Mouse (Mus musculus) urinary bladder, adult 18-20 months (tissue): Measurements from ENCODE around the gene Aspa.
"Not testable (repeated sequence)": the region's sequence is repeated elsewhere in the genome, so short reads cannot be mapped to it uniquely, and the experiment has no call there.

Source experiments
- DNase-seq, 2 experiments: peaks; one replicate each; pipeline ENCODE4 v3.0.0; 2022; ENCODE audit warnings: low spot score in 2 of 2, mixed read lengths in 2 of 2

Aspa gene

DNA sequence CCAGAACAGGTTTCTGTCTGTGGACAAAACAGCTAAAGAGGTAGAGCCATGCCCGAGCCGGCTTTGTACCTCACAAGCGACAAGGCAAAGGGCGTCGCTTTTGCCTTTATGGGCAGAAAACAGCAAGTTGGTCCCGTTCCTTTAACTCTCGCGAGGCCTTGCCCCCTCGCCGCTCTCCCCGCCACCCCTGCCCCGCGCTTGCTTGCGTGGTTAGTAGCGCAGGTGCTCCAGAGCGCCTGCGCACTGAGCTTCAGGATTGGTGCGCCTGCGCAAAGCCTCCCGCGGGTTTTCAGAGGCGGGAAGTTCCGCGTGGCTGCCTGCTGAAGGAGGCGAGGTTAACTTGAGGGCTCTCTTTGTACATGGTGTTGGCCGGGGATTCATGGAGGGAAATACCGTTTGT lies at the start of gene Aspa, which contains the start of the genes Gm49340 and Spata22:
TSS of gene Aspa (minus strand) at position 155 of the 400 bp plus-strand sequence.
TSS of gene Gm49340 (plus strand) at position 300 of the 400 bp plus-strand sequence.
TSS of gene Spata22 (plus strand) at position 300 of the 400 bp plus-strand sequence.
- DNase-seq: no peak

GRCm38 (mm10) chr11:73370946-73371345 lies 41.5 kb upstream of the Aspa start, which contains the start of gene Olfr376:
TSS of gene Olfr376 (plus strand) at chr11:73371246.
- DNase-seq: no peak

GRCm38 (mm10) chr11:73350483-73350882 lies 21.1 kb upstream of the Aspa start, which contains the start of gene Olfr20:
TSS of gene Olfr20 (plus strand) at chr11:73350783.
- DNase-seq: no peak

GRCm38 (mm10) chr11:73336919-73337318 lies 7.5 kb upstream of the Aspa start:
- no peak for DNase-seq

DNA sequence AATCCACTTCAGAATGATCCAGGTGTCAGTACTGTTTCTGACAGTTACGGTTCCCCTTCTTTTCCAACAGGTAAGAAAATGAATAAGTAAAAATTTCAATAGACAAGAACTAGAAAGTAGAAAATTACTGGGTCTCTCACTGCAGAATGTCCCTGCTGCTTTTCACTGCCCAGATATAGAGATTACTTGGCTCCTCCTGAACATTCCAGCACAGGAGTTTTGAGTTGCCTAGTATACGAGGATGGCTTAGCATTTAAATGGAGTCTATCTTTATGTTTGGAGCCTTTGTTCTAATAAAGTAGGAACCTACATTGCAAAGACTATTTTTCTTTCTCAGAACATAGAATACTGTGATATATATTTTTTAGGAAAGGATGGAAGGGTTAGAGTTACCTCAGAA lies 4.0 kb upstream of the Aspa start:
- no peak for DNase-seq

GRCm38 (mm10) chr11:73327361-73327760 lies 2.0 kb downstream of the Aspa start:
- no peak for DNase-seq

- peak; percentile 14 to 16 for DNase-seq
Measured at GRCm38 (mm10) chr11:73326485-73326886, 2.9 kb downstream of the Aspa start.

- no peak for DNase-seq
Measured at GRCm38 (mm10) chr11:73323906-73324830, 5.2 kb downstream of the Aspa start.

- not testable (repeated sequence) for DNase-seq
Measured at GRCm38 (mm10) chr11:73321064-73321463, 8.3 kb downstream of the Aspa start.

DNA sequence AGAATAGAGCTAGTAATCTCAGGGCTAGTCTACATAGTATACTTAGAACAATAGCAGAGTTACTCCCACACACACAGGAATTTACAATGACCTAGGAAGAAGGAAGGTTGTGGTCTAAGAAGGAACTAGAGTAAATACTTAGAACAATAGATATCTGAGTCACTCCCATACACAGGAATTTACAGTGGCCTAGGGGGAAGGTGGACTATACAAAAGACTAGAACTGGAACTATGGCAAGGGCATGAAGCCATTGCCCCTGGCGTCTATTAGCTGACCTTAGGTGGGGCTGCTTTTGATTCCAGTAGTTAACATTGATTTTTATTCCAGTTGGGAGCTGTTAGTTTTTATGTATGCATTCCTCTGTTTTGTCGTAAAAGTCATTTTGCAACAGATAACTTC lies 10.8 kb downstream of the Aspa start:
- DNase-seq: not testable (repeated sequence)

- no peak for DNase-seq
Measured at GRCm38 (mm10) chr11:73315961-73316360, 13.4 kb downstream of the Aspa start.

GRCm38 (mm10) chr11:73303123-73303522 lies 26.3 kb downstream of the Aspa start:
- DNase-seq: no peak

- DNase-seq: no peak
Measured at GRCm38 (mm10) chr11:73289621-73290020, 39.8 kb downstream of the Aspa start.

DNA sequence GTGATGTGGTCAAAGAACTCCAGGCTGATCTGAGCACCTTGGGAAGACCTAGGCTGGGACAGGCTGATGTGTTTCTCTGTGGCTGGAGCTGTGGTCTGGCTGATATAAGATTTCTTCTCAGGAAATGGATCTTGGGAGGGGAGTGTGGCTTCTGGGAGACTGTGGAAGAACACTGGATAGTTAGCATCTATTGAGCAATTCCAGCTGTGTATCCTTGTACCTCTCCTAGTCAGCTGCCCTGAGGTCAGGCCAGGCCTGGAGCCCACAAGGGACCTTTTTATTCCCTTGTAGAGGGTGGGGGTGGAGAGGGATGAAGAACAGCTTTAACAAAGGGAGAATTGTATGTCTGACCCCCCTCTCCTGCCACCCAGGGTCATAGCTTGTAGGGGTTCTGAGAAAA lies 45.0 kb downstream of the Aspa start:
- no peak for DNase-seq

- no peak for DNase-seq
Measured at GRCm38 (mm10) chr11:73283926-73284325, 45.5 kb downstream of the Aspa start.

DNA sequence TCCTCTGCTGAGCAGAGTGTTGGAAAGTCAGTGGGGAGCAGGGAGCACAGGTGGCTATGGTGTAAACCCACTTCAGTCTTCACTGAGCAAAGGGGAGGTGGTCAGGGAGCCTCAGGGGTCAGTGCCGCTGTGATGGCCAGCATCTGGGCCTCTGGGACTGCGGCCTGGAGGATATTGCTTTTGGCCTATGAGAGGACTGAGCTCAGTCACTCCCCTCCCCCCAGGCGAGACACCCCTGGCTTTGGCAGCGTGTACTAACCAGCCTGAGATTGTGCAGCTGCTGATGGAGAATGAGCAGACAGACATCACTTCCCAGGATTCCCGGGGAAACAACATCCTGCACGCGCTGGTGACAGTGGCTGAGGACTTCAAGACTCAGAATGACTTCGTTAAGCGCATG lies 46.0 kb downstream of the Aspa start:
- DNase-seq: no peak

- DNase-seq: peak; percentile 43 to 62
Measured at GRCm38 (mm10) chr11:73281528-73282027, 47.8 kb downstream of the Aspa start.

DNA sequence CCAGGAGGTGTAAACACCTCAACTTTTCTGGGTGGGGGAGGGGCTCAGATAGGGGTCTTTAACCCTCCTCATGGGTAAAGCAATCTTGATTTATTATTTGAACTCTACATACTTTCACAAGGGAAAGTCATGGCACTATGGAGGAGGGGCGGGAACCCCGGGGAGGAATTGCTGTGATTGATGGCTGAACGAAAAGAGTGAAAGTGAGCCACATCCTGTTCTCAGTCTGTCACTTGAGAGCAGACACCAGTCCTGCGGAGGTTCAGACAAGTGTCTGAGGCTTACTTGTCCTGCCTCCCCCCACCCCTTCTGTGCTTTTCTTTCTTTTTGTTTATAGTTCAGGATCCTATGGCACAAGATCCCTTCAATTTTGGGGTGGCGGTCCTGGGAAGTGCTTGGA lies 48.7 kb downstream of the Aspa start:
- DNase-seq: no peak

GRCm38 (mm10) chr11:73274821-73275220 lies 54.6 kb downstream of the Aspa start:
- DNase-seq: no peak

DNA sequence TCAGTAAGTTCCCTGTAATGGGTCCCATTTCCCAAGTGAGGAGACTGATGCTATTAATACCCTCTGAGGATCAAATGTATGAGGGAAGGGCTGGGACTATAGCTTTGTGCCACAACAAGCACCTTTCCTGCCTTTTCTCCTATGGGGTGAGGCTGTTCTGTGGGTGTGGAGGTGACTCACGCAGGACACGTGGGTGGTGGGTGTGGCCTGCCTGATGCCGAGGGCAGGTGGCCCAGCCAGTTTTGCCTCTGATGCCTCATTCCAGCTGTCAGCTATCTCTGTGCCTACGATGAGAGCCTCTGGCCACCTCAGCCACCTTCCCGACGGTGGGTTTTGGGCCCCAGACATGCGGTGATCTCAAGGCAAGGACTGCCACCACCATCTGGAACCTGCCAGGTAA lies 62.1 kb downstream of the Aspa start, which contains the start of gene Trpv3:
TSS of gene Trpv3 (plus strand) at position 122 of the 400 bp plus-strand sequence.
- peak; percentile 52 to 59 for DNase-seq

DNA sequence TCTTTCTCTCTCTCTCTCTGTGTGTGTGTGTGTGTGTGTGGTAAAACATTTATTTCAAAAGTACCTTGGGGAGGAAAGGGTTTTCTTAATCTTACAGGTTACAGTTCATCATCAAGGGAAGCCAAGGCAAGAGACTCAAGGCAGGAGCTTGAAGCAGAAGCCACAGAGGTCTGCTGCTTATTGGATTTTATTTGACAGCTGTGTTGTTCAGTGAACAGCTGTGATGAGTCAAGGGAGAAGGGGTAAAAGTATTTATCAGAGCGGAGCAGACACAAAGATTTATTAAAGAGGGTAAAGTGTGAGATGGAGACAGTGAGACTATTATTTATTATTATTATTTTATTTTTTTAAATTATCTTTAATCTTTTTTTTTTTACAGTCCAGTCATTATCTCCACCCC lies 68.0 kb downstream of the Aspa start:
- no peak for DNase-seq

- no peak for DNase-seq
Measured at GRCm38 (mm10) chr11:73260457-73260856, 68.9 kb downstream of the Aspa start.

GRCm38 (mm10) chr11:73258664-73259063 lies 70.7 kb downstream of the Aspa start:
- no peak for DNase-seq
